Mouse (Mus musculus) cerebellum, adult 11-12 months (tissue): ENCODE data around the gene Gm3854.

Experiments used
- DNase-seq: peaks from one replicate; pipeline ENCODE4 v3.0.0; 2022

Gm3854 gene

DNA sequence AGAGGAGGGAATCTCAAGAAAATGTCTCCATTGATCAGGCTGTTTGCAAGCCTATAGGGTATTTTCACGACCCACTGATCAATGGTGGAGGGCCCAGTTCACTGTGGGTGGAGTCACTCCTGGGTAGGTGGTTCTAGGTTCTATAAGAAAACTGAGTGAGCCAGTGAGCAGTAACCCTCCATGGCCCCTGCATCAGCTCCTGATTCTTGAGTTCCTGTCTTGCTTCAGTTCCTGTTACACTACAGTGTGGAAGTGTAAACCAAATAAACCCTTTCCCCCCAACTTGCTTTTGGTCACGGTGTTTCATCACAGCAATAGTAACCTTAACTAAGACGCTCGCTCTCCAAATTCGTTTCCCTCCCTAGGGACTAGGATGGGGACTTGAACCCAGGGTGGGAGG lies 45.4 kb downstream of the Gm3854 start:
- DNase-seq: no peak

DNA sequence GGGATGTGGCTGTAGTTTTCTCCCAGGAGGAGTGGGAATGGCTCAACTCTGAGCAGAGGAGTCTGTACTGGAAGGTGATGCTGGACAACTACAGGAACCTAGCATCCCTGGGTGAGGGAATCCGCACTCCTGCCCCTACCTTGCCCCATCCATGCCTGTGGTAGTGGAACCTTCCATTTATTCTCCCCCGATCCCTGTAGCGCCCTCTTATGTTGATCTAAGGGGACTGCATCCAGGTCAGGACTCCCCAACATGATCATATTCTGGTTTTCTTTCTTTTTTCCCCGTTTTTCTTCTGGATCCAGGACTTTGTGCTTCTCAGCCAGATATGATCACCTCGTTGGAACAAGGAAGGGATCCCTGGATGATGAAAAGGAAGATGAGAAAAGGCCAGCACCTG lies 45.9 kb downstream of the Gm3854 start:
- DNase-seq: no peak

DNA sequence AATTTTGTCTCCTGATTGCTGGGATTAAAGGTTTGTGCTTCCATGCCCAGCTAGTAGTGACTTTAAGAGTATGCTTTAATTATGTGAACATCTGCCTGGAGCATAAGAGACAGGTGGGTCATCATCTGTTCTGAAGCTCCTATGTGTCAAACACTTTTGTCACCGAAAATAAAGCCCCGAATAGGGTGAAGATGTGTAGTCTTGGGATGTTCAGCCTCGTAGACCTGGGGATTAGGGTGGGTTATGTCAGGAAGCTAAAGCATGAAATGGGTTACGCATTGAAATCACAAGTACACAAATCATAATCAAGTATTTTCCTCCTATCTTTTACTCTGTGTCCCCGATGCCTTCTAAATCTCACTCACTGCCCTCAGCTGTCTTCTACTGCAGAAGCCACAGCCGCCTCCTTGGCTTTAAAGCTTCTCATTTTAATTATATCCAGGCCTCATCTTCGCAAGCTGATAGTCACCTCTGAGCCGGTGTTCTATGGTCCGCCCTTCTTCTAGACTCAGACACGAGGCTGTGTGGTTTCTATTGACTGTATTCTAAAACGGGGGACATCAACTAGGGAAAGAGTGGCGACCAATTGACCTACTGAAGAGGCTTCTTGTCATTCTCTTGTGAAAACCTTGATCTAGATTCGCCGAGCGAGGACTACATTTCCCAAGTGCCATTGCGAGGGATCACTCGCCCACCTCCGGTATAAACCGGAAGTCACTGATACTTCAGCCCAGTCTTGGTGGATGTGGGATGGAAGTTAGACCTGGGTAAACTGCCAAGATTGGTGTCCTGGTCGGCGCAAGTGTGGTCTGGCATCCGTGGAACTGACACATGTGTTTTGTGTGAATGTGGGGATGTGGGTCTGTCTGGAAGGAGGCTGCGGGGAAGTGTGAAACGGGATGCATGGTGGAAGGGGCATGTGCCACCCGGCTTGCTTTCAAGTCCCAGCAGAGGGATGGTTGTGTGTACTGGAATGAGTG lies 54.7 kb downstream of the Gm3854 start, which contains the start of gene Smim17:
Gene Smim17, plus strand, starts transcription at position 720 of the 980 bp plus-strand sequence.
- DNase-seq: peak; percentile 76
